Mouse (Mus musculus) right cerebral cortex, postnatal 14 days (tissue): ENCODE data around the gene Iqcd.

ENCODE experiments used
- DNase-seq: peaks from one replicate; pipeline ENCODE4 v3.0.0; 2022

Gene Iqcd

GRCm38 (mm10) chr5:120571056-120571740 is 17.6 kb upstream of the Iqcd start:
- DNase-seq = no peak

- no peak for DNase-seq
These were observed 14.2 kb upstream of the Iqcd start for GRCm38 (mm10) chr5:120574469-120575063.

GRCm38 (mm10) chr5:120576781-120577301 is 12.0 kb upstream of the Iqcd start:
- DNase-seq = no peak

GRCm38 (mm10) chr5:120577935-120578441 is 10.8 kb upstream of the Iqcd start:
- DNase-seq = no peak

- peak; percentile 54 for DNase-seq
These were observed 10.2 kb upstream of the Iqcd start for GRCm38 (mm10) chr5:120578504-120579081.

GRCm38 (mm10) chr5:120579211-120579897 is 9.5 kb upstream of the Iqcd start:
- no peak for DNase-seq

- no peak for DNase-seq
These were observed 8.8 kb upstream of the Iqcd start for GRCm38 (mm10) chr5:120579898-120580626.

GRCm38 (mm10) chr5:120582002-120582401 is 6.8 kb upstream of the Iqcd start:
- DNase-seq = no peak

- DNase-seq = no peak
These were observed 5.3 kb upstream of the Iqcd start for GRCm38 (mm10) chr5:120583511-120583910.

- DNase-seq = no peak
These were observed 3.8 kb upstream of the Iqcd start for GRCm38 (mm10) chr5:120584968-120585367.

- peak; percentile 51 for DNase-seq
These were observed 1.8 kb upstream of the Iqcd start for GRCm38 (mm10) chr5:120586741-120587615.

GRCm38 (mm10) chr5:120587616-120587926 is 1.2 kb upstream of the Iqcd start:
- DNase-seq = no peak

GRCm38 (mm10) chr5:120587940-120588568 is 762 bp upstream of the Iqcd start:
- no peak for DNase-seq

- DNase-seq = peak; percentile 49
These were observed 1.7 kb downstream of the Iqcd start for GRCm38 (mm10) chr5:120590356-120591010.

- DNase-seq = peak; percentile 45
These were observed 3.3 kb downstream of the Iqcd start for GRCm38 (mm10) chr5:120592141-120592540.

- no peak for DNase-seq
These were observed 5.7 kb downstream of the Iqcd start for GRCm38 (mm10) chr5:120594485-120594884.

GRCm38 (mm10) chr5:120599625-120600024 is 10.8 kb downstream of the Iqcd start:
- DNase-seq = no peak

GRCm38 (mm10) chr5:120600946-120601668 is 12.3 kb downstream of the Iqcd start:
- DNase-seq = no peak

- no peak for DNase-seq
These were observed 13.4 kb downstream of the Iqcd start for GRCm38 (mm10) chr5:120602210-120602609.

GRCm38 (mm10) chr5:120603515-120603914 is 14.7 kb downstream of the Iqcd start:
- no peak for DNase-seq
